Mouse (Mus musculus): ENCODE results near the gene Qars. TPM values are rescaled to one million over a fixed set of nuclear protein-coding genes. Genes with fewer than 3 reads are reported as not detected.

Qars gene
- polyA plus RNA-seq (2021; fragmentation: Nextera tagmentation): 48.3 and 58.7 TPM in 2 replicates
- long read RNA-seq, experiment 1, transcript Qars-201 (24 exons, 2,800 nt): major isoform, 215 of 277 reads
- long read RNA-seq, experiment 1, partial matches to known transcripts: 12 of 277 reads
- long read RNA-seq, experiment 1, other reads (novel, unspliced or antisense): 50 of 277 reads
- long read RNA-seq, experiment 2, transcript Qars-201 (24 exons, 2,800 nt): major isoform, 37 of 53 reads
- long read RNA-seq, experiment 2, partial matches to known transcripts: 15 of 53 reads
- long read RNA-seq, experiment 2, other reads (novel, unspliced or antisense): 1 of 53 reads

GRCm38 (mm10) chr9:108507619-108508434 is at the start of gene Qars:
Gene Qars (plus strand): TSS chr9:108507706.

GRCm38 (mm10) chr9:108460319-108461178 is 47.0 kb upstream of the Qars start, which contains the start of gene Ccdc71:
Gene Ccdc71 (plus strand): TSS chr9:108460527.

GRCm38 (mm10) chr9:108461181-108461631 is 46.3 kb upstream of the Qars start, which contains the start of gene Klhdc8b:
Gene Klhdc8b (minus strand): TSS chr9:108461581.

GRCm38 (mm10) chr9:108479721-108480351 is 27.7 kb upstream of the Qars start, which contains the start of gene Lamb2:
Gene Lamb2 (plus strand): TSS chr9:108479736.

DNA sequence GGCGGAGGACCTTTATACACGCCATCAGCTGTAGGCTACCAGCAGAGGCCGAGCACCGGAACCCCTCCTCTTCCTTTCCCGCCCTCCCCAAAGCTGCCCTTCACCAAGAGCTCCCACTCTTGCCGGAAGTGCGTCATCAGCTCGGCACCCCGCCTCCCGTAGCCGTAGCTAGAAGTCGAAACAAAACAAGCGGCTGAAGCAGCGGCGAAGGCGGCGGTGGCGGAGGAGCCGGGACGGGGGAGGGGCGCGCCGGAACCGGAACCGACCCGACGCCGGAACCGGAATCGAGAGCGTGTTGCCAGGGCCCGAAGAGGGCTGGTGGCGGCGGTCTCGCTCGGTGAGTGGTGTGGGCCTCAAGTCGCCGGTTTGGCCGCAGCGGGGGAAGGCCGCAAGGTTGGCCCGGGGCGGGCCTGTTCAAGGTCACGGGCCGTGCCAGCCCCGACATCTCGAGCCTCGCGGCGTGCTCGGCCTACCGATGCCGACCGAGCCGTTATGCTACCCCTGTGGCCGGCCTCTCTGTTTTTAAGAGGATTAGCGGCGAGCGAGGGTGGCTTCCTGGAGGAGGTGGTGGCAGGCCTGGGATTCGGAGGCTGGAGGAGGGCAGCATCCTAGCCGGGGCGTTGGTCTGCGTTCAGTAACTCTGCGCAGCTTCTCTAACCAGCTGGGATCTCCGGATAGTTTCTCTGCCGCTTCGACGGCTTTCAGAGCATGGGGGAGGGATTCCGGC is 16.8 kb upstream of the Qars start, which contains the start of gene Usp19:
Gene Usp19 (plus strand): TSS at position 44 of the 727 bp plus-strand sequence.

GRCm38 (mm10) chr9:108516380-108517251 is 9.1 kb downstream of the Qars start, which contains the start of gene Qrich1:
Gene Qrich1 (plus strand): TSS chr9:108516806.

DNA sequence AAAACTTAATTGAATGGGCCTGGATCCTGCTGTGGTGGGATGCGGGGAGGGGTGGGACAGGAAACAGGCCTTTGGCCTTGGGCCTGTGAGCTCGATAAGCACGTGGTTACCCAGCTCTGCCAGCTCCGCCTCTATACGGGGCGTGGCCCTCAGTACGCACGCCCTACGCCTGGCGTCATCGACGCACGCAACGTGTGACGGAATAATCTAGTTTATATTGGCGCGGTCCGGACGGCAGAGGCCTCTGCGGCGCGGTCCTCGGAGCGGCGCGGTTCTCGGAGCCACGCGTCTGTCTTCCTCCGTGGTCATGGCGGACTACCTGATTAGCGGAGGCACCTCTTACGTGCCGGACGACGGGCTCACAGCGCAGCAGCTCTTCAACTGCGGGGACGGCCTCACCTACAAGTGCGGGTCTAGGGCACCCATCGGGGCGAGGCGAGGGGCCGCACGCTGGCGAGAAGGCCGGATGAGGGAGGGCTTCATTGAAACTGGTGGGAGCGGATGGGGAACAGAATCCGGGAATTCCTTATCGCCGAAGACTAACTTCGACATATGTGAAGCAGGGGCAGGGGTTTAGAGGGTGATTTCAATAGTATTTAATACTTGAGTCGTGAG is 52.8 kb downstream of the Qars start, which contains the start of gene Impdh2:
Gene Impdh2 (plus strand): TSS at position 60 of the 615 bp plus-strand sequence.

Other genes with a start within 250 kb of the Qars start
- gene Dag1, start 243.7 kb upstream of the Qars start, polyA plus RNA-seq (2021; fragmentation: Nextera tagmentation): 29.7 and 39.5 TPM in 2 replicates
- 108 and 150 TPM in 2 replicates for gene Nicn1, start 217.3 kb upstream of the Qars start, polyA plus RNA-seq (2021; fragmentation: Nextera tagmentation)
- gene Amt, start 210.9 kb upstream of the Qars start, polyA plus RNA-seq (2021; fragmentation: Nextera tagmentation): 40.1 and 51.1 TPM in 2 replicates
- 152 and 166 TPM in 2 replicates for gene Rhoa, start 201.6 kb upstream of the Qars start, polyA plus RNA-seq (2021; fragmentation: Nextera tagmentation)
- 48.4 and 51.8 TPM in 2 replicates for gene Tcta, start 201.5 kb upstream of the Qars start, polyA plus RNA-seq (2021; fragmentation: Nextera tagmentation)
- 175 and 176 TPM in 2 replicates for gene Gpx1, start 168.8 kb upstream of the Qars start, polyA plus RNA-seq (2021; fragmentation: Nextera tagmentation)
- 37.5 and 44.5 TPM in 2 replicates for gene Usp4, start 159.9 kb upstream of the Qars start, polyA plus RNA-seq (2021; fragmentation: Nextera tagmentation)
- gene 1700102P08Rik, start 114.9 kb upstream of the Qars start, polyA plus RNA-seq (2021; fragmentation: Nextera tagmentation): 0.23 and 0.31 TPM in 2 replicates
- gene Ccdc36, start 79.2 kb upstream of the Qars start, polyA plus RNA-seq (2021; fragmentation: Nextera tagmentation): 0.20 TPM in 2 replicates
- not detected in 2 replicates for gene BC048562, start 71.2 kb upstream of the Qars start, polyA plus RNA-seq (2021; fragmentation: Nextera tagmentation)
- 20.5 and 20.9 TPM in 2 replicates for gene Ccdc71, start 47.2 kb upstream of the Qars start, polyA plus RNA-seq (2021; fragmentation: Nextera tagmentation)
- gene Klhdc8b, start 46.1 kb upstream of the Qars start, polyA plus RNA-seq (2021; fragmentation: Nextera tagmentation): 17.6 and 22.8 TPM in 2 replicates
- 3.7 and 4.3 TPM in 2 replicates for gene Lamb2, start 28.0 kb upstream of the Qars start, polyA plus RNA-seq (2021; fragmentation: Nextera tagmentation)
- 12.0 and 22.8 TPM in 2 replicates for gene Usp19, start 17.1 kb upstream of the Qars start, polyA plus RNA-seq (2021; fragmentation: Nextera tagmentation)
- 60.6 and 69.0 TPM in 2 replicates for gene Qrich1, start 9.1 kb downstream of the Qars start, polyA plus RNA-seq (2021; fragmentation: Nextera tagmentation)
- 54.1 and 56.5 TPM in 2 replicates for gene Impdh2, start 52.6 kb downstream of the Qars start, polyA plus RNA-seq (2021; fragmentation: Nextera tagmentation)
- 130 and 156 TPM in 2 replicates for gene Ndufaf3, start 59.7 kb downstream of the Qars start, polyA plus RNA-seq (2021; fragmentation: Nextera tagmentation)
- 79.3 and 89.5 TPM in 2 replicates for gene Dalrd3, start 62.2 kb downstream of the Qars start, polyA plus RNA-seq (2021; fragmentation: Nextera tagmentation)
- 34.9 and 43.3 TPM in 2 replicates for gene Wdr6, start 71.0 kb downstream of the Qars start, polyA plus RNA-seq (2021; fragmentation: Nextera tagmentation)
- gene P4htm, start 90.0 kb downstream of the Qars start, polyA plus RNA-seq (2021; fragmentation: Nextera tagmentation): 125 and 139 TPM in 2 replicates
- 16.5 and 22.1 TPM in 2 replicates for gene Arih2, start 141.7 kb downstream of the Qars start, polyA plus RNA-seq (2021; fragmentation: Nextera tagmentation)
- 8.5 and 11.6 TPM in 2 replicates for gene Slc25a20, start 154.4 kb downstream of the Qars start, polyA plus RNA-seq (2021; fragmentation: Nextera tagmentation)
- 7.0 and 16.0 TPM in 2 replicates for gene Prkar2a, start 181.6 kb downstream of the Qars start, polyA plus RNA-seq (2021; fragmentation: Nextera tagmentation)